Mouse (Mus musculus): ENCODE measurements around the gene Ncdn.

Gene Ncdn
- long read RNA-seq, experiment 1, transcript Ncdn-201 (7 exons, 3,681 nt): major isoform, 7 of 12 reads
- long read RNA-seq, experiment 1, partial matches to known transcripts: 5 of 12 reads
- long read RNA-seq, experiment 1, other reads (novel, unspliced or antisense): 0 of 12 reads
- long read RNA-seq, experiment 2, partial matches to known transcripts: 2 of 9 reads
- long read RNA-seq, experiment 2, other reads (novel, unspliced or antisense): 2 of 9 reads

DNA sequence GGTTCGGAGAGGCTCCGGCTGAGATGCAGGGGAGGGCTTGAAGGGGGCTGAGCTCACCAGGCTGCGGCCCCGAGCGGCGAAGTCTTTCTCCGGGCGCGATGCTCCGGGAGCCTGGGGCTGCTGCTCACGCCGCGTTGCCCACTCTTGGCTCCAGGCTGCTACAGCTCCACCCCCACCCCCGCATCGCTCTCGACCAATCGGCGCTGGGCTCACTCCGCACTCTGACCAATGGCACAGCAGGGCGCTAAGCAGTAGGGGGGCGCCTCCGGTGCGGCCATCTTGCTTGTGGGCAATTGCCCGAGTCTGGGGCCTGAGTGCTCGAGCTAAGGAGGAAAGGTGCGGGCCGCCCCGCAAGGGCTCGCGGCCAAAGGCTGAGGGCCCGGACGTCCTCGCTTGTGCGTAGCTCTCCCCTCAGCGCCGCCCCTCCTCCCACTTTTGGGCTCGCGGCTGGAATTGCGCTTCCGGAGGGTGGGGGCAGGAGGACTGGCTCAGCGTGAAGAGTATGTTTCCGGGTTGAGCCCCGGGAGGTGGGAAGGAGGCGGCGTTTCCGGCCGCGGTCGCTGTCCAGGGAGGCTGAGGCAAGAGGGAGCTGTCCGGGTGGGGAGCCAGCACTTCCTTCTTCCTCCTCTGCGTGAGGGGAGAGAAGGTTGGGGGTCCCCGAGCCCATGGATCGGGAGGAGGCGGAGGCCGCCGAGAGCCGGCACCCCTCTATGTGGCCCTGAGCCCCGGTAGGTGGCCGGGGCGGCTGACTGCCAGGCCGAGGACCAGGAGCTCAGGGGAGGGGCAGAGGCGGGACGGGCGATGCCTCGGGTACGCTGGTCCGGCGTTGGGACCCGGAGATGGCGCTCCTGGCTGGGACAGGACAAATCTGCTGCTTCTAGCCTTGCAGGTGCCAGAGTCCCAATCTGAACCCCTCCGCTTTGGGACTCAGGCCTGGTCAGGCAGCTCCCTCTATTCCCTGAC, at the start of gene Ncdn, which contains the start of gene AU040320:
TSS of gene Ncdn (minus strand) at position 171 of the 963 bp plus-strand sequence.
TSS of gene AU040320 (plus strand) at position 277 of the 963 bp plus-strand sequence.
- intact Hi-C loops (cut with DNase I): loop anchor here (5.0 kb wide), 1 partner anchor 94 kb away; no protein-coding TSS in a partner anchor

DNA sequence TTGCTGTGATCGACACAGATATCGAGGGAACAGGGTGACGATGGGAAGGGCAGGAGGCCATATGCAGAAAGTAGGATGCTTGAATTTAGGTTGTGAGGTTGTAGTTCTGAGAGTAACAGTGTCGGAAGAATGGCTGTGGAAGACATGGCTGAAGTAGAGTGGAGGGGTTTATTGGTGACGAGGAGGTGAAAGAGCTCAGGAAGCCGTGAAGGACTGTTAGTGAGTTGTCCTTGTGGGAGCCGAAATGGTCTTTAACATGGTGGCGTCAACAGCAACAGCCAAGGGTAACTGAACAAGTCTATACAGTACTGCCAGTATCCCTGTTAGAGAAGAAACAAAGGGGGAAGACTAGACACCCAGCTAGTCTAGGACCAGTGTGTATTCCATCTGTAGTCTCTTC, 48.9 kb upstream of the Ncdn start:
- intact Hi-C loops (cut with DNase I): no loop called here

DNA sequence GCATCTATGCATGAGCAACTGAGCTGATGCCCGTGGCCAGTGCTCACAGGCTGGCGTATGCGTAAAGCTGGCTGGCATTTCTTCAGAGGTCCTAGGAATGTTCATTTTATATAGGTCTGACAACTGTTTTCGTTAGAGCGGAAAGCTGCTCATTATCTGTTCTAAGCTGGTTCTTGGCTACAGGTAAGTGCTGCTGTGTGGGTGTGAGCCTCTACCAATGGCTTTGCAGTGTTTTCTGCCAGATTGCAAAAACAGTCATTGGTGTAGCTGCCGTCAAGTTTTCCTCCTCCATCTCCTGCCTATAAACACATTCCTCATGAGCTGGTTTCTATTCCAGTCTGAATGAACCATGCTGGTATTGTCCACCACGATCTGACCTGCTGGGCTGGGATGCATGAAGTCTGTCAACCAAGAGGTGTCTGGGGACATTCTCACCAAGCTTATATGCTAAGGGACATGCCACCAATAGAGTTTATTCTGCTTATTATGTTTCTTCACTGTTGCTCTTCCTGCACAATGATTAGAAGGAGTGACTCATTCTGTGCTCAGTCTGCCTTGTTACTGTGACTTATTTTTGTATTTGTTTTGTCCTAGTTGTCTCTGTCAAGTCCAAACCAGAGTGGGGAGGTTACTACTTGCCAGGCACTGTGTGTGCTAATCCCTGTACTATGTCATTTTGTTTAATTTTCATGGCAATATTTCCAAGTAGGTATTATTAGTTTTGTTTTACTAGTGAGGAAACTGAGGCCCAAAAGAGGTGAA, 39.3 kb upstream of the Ncdn start:
- intact Hi-C loops (cut with DNase I): no loop called here

DNA sequence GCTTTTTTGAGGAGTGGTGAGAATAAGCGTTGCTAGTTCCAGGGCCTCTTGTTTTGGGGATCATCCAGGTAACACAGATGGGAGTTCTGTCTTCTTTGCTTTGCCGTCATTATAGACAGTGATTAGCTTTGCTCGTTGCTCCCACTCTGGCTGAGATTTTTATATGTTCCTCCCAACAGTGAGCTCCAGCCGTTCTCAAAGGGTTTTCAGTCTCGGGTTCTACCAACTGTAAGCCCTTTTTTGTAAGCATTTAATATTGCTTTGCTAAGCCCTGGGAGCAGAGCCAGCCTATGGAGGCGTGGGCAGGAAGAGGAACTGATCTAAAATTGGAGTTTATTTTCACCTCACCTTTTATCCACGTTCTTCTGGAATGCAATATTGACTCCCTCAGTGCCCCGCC, 29.8 kb upstream of the Ncdn start:
- intact Hi-C loops (cut with DNase I): no loop called here

DNA sequence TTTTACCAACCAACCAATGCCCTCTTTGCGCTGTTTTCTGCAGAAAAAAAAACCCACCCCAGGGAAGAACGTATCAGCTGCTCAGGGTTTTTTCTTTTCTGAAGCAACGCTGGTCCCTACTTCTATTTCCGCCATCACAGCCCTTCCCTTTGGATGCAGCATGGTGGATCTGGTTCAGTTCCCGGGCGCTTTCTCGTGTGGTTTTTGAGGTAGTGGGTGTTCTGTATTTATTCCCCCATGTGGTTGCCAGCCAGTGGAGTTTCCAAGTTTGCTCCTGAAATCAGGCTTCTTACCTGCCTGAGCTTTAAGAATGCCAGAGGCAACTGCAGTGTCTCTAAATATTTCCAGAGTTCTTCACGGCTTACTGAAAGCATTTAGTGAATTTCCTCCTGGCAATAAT, 29.3 kb upstream of the Ncdn start:
- intact Hi-C loops (cut with DNase I): no loop called here

DNA sequence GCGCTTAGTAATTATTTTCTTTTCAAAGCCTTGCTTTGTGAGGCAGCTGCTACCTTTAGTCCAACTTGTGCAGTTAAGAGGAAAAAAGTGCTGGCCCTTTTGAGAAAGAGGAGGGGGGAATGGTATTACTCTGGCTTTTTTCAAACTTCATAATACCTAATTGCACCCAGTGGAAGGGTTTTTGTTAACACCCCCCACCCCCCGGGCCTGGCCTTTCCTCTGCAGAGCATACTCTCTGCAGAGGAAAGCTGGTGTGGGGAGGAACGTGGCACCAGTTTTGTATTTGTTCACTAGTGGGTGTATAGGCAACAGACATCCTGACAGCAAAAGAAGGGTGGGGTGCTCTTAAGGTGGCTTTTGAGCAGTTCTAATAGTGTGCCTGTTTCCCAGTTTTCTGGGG, 28.6 kb upstream of the Ncdn start:
- intact Hi-C loops (cut with DNase I): no loop called here

DNA sequence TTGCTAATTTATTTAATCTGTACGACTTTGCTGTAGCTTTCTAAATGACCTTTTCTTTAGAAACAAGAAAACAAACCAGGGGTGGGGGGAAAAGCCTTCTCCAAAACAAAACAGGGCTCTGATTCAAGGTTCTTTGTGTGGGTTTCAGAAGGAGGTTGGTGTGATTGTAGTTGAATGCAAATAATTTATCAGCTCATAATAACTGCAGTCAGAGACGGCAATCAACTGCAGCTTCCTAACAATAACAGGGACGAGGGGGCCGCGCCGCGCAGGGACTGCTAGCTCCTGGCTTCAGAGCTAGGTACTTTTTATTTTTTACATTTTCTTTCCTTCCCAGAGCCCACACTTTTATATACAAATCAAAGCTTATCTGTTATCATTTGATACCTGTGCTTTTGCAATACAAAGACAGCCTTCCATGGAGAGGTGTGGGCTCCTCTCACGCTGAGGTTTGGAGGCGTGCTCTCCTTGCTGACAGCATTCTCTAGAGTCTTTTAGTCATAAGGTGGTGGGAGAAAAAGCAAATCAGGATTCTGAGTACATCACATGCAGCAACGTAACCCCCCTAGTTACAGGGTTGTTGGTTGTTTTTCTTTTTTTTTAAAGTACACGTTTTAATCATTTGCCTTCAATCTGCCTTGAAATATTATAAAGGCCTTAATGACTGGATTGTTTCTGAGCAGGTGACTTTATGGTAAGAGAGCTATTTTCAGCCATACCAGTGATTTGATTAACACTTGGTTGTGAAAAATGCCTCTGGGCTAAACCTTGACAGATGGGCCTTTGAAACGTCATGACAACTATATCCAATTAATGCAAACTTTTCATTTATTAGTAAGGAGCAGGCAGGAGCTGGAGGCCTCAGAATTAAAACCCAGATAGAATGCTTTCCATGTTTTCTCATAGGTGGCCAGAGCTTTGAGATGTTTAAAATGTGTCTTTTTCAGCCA, 26.9 kb upstream of the Ncdn start:
- intact Hi-C loops (cut with DNase I): no loop called here

DNA sequence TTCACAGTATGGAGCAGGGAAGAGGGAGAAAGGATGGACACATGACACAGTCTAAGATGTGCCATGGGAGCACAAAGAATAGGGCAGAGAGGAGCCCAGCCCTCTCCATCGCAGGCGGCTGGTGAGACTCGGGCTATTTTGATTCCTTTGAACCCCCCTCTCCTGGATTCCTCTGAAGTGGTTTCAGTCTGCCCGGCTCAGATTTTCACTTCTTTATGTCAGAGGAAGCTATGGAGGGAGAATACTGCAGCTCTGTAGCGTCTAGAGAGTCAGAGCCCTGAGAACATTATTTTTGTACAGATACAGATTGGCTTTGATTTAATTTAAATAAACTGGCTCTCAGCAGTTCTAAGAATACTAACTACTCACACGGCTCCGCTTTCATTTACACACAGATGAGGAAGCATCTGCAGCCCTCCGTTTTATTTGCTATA, 25.9 kb upstream of the Ncdn start:
- intact Hi-C loops (cut with DNase I): no loop called here

DNA sequence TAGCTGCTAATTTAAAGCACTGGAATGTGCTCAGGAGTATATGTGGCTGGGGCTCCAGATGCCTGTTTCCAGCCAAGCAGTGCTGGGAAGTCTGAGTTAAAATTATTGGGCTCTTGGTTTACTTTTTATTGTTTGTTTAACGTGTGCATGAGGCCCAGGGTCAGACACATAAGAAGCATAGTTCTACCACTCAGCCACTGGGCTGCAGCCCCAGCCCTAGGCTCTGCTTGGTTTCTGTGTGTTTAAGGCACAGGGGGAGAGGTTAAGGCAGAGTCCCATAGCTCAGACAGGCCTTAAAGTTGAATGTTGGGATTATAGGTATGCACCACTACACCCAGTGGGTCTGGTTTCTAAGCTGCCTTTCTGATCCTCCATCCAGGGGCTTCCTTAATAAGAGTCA, 21.9 kb upstream of the Ncdn start:
- intact Hi-C loops (cut with DNase I): no loop called here

DNA sequence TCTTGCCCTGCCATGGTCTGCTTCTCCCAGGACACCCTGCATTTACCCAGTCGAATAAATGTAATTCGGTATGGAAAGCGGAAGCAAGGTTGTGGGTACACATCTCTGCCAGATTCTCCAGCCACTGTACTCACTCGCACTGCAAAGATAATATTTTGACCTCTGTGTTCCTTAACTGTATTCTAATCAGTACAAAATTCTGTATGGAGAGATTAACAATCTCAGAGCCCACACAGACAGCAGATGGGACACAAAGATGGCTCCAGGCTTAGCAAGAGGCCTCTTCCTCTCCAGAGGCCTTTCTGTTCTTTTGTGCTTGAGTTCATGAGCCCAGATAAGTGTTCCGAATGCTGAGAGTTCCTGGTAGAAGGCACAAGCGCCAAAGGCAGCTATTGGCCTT, 20.6 kb upstream of the Ncdn start:
- intact Hi-C loops (cut with DNase I): no loop called here

DNA sequence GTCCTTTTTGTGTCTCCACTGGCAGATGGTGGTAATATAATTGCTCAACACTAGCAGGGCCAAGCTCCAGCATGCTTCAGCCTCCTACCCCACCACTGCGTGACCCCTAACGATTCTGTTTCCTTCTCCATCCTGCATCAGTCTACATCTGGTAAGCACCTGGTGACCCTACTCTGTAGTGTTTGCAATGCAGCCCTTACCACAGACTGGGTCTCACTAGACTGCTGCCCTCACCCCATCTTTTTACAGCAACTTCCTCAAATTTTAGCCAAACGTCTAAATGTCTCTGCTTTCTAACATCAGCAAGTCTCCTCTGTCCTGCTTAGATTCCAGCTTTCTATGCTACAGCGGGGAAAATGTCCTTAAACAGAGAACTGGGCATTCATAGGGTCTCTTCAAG, 17.6 kb upstream of the Ncdn start:
- intact Hi-C loops (cut with DNase I): no loop called here

DNA sequence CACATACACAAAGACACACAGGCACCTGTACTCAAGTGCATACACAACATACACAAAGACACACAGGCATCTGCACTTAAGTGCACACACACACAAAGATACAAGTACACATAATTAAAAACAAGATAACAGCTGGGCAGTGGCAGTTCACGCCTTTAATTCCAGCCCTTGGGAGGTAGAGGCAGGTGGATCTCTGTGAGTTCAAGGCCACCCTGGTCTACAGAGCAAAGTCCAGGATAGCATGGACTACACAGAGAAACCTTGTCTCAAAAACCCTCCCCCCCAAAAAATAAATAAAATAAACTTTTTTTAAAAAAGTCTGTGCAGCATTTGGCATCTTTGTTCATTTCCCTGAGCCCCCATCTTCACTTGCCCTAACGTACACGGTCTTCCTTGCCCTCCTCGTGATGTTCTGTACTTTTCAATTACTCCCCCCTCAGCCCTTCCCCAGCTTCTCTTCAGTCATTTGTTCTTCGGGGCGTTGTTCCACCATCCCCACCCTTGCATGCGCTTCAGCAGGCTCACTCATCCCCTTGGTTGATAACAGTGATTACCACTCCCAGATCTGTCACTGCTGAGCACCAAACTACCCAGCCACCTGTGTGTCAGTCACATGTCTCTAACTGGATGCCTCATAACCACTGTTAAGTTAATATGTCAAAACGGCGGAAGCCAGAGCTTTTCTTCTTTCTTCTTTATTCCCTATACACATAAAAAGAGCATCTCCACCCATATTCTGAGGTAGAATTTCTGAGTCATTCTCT, 16.7 kb upstream of the Ncdn start:
- intact Hi-C loops (cut with DNase I): no loop called here

DNA sequence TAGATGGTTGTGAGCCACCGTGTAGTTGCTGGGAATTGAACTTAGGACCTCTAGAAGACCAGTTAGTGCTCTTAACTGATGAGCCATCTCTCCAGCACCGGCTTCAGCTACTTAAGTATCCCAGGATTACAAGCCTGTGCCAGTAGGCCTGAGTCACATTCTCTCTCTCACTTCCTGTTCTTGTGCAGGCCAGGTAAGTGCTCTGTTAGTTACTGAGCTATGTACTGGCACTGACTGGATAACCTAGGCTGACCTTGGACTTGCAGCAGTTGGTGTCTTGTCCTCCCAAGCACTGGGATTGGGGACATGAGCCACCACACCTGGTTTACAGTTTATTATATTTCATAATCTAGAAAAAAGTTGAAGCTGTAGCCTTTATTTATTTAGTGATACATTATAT, 10.2 kb upstream of the Ncdn start:
- intact Hi-C loops (cut with DNase I): no loop called here

DNA sequence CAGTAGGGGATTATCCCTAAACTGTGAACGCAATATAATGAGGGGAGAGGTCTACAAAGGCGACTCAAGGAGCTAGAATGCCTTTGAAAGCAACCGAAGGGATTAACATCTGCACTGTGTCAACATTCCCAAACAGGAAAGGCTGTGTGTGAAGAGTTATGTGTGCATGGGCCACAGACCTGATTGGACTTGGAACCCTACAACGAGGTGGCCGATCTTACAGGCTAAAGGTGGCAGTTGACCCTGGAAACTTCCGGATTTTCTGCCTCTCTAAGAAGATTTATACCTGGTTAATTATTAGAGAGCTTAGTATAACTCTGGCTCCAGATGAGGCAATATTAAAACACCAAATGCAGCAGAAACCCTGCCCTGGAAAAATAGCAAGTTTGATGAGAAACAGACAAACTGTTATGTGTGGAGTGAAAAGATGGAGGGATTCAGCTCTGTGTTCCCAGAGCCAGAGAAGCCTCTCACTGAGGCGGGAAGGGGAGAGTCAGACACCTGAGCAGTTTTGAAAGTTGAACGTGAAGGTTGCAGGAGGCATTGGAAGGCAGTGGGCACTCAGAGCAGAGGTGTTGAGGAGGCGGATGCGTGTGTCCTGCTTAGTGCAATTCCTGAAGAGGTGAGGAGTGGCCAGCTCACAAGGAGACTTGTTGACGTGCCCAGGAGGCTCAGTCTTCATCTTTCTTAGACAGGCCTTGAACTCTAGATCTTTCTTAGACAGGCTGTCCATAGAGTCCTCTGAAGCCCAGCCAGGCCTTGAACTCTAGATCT, 9.5 kb upstream of the Ncdn start:
- intact Hi-C loops (cut with DNase I): no loop called here

DNA sequence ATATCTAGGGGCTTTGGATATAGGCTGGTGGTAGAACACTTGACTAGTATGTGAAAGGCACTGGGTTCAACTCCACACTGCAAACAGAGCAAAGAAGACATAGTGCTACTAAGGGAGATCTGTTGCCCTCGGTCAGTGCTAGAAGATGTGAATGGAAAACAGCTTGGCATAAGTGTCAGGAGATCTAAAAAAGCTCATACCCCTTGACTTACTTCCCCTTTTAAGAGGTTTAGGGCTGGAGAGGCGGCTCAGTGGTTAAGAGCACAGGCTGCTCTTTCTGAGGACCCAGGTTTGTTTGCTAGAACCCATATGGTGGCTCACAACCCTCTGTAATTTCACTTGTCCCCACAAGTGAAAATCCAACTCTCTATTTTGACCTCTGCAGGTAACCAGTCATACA, 6.2 kb upstream of the Ncdn start:
- intact Hi-C loops (cut with DNase I): no loop called here

DNA sequence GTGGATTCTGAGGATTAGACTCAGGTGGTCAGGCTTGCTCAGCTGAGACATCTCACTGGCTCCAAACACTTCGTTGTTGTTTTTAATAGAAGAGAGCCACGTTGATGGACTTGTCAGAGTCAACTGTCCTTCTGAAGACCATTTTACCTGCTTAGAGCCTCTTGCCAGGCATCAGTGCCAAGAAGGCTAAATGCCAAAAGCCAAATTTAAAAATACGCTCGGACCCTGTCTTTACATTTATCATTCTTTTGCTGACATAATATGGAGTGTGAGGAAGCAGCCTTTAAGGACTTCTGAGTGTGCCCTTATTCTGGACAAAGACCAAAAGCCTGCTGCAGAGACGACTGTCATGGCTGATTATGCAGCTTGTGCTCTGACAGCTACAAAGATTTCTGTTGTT, 5.1 kb upstream of the Ncdn start:
- intact Hi-C loops (cut with DNase I): no loop called here

DNA sequence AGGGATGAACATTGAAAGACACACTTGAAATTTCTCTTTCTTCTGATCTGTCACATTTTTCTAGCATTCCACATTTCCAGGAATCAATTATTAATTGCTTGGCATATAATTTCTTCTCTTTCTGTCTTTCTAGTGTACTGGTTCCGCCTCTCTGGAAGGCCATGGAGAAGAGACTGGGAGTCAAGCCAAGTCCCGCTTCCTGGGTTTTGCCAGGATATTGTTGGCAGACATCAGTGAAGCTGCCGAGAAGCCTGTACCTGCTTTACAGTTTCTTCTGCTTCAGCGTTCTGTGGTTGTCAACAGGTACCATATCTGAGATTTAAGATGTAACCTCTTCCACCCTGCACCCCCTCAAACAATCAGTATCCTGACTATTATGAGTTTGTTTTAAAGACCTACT, 3.5 kb upstream of the Ncdn start:
- intact Hi-C loops (cut with DNase I): no loop called here

DNA sequence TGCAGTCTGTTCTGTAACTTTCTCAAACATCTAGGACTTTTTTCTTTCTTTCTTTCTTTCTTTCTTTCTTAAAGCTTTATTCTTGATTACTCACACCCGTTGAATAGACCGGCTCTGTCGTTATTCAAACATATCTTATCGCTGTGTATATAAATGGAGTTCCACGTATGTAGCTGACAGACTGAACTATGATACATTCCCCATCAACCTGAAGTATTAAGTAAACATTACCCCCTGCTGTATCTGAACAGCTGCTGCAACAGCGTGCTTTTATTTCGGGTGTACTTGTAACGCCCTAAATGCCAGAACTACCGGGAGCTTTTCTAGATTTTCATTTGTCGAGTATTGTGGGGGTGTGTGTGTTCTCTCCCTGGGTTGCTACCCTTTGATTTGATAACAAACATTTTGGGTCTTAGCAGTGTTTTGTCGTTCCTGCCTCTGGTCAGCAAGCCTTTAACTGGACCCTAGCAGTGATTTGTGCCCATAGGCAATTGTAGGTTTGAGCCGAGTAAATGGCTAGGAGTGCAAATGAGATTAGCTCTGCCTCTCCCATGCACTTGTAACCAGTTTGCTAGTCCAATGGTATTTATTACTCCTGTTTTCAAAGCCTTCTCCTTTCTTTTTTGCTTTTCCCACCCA, 1.6 kb upstream of the Ncdn start:
- intact Hi-C loops (cut with DNase I): loop anchor here (5.0 kb wide), 1 partner anchor 92 kb away; no protein-coding TSS in a partner anchor

DNA sequence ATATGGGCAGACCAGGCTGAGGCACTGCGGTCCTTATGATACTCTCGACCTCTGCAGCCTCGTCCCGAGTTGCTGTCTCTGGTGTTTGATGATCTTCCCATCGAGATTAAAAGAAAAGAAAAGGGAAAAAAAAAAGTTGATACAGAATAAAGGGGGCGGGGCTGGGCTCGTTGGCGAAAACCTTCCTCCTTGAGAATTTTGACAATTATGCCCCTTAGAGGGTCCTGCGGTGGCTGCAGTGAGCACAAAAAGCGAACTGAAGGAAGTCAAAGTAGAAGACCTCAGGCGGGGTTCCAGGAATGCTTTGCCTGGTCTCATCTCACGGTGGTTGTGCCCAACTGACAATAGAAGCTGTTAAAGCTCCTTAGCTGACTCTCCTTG, 983 bp upstream of the Ncdn start:
- intact Hi-C loops (cut with DNase I): loop anchor here (5.0 kb wide), 1 partner anchor 93 kb away; no protein-coding TSS in a partner anchor
